Mouse (Mus musculus): ENCODE results near the gene Trappc4.

DNA sequence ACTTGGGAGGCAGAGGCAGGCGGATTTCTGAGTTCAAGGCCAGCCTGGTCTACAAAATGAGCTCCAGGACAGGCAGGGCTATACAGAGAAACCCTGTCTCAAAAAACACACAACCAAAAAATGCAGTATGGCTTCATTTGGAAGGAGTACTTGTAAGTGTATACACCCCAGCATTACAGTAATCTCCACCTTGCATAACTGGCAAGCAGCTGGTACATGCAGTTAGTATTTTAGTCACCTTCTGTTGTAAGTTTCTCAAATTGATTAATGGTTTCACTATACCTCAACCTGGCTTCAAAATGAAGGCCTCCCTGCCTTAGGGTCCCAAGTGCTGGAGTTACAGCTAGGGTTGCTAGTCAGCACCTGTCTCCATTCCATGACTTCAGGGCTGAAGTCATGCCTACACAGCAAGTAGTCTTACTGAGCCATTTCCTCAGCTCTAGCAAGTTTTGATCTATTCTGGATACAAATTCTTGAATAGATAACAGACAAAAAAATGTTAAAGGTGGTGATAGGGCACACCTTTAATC, 4.3 kb upstream of the Trappc4 start:
- TF ChIP-seq CTCF (IDR thresholded peaks at IDR 0.05; ENCODE audit: low read depth, low read length) (no peak), POLR2A (IDR thresholded peaks at IDR 0.05; ENCODE audit: extremely low read depth, insufficient read depth, low read length) (no peak)

All from liver, adult 2 months (tissue).